Mouse (Mus musculus): ENCODE data around the gene Sptlc2.

DNA sequence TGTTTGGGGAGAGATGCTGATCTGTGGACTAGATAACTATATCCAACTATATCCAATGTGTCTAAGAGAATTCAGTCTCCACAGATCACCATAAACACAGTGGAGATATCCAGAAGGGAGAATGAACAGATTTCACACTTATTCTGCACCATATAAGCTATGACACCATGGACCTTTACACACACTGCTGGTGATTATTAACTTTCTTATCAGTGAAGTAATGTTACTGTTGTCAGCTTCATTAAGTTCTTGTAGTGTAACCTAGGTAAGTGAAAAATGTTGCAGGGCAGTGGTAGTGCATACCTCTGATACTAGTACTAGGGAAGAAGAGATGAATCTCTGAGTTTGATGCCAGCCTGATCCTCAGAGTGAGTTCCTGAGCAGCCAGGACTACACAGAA lies 20.1 kb downstream of the Sptlc2 start:
- no peak for TF ChIP-seq CTCF (IDR thresholded peaks at IDR 0.05; ENCODE audit: control insufficient read depth, insufficient read depth, insufficient read length)
- TF ChIP-seq MYOD1 (IDR thresholded peaks at IDR 0.05; ENCODE audit: control insufficient read depth, insufficient read length, low read depth), result no peak
- no peak for TF ChIP-seq MYOG (IDR thresholded peaks at IDR 0.05; ENCODE audit: control insufficient read depth, extremely low read depth, insufficient read length)
- no peak for TF ChIP-seq USF1 (IDR thresholded peaks at IDR 0.05; ENCODE audit: low read depth)
- TF ChIP-seq MAX (IDR thresholded peaks at IDR 0.05), result no peak
- TF ChIP-seq FOSL1 (IDR thresholded peaks at IDR 0.05; ENCODE audit: insufficient read depth, low read length, poor library complexity, severe bottlenecking), result no peak
- TF ChIP-seq CEBPB (IDR thresholded peaks at IDR 0.05; ENCODE audit: low read depth), result no peak
